Mouse (Mus musculus): ENCODE measurements around the gene Otof. TPM values are rescaled to one million over a fixed set of nuclear protein-coding genes. Genes with fewer than 3 reads are reported as not detected.
A peak's percentile ranks its signal among the peaks of the same experiment; 100 is the strongest.

Otof gene
- polyA plus RNA-seq, 1 experiment from 2014 or later: not detected

DNA sequence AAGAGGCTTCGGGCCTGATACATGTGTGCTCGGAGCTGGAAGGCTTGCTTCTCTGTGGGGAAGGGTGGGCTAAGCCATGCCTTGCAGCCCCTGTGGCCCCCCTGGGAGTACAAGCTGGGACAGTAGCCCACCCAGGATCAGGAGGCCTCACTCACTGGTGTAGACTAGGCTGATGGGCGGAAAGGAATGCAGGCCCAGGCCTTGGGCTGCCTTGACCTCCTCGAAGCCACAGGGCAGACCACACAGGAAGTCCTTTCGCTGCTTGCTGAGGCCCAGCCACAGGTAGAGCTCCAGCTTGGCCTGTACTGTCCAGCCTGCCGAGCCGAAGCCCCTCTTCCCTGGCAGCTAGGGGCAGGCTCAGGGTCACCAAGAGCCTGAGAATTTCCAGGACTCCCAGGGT is 78.9 kb downstream of the Otof start:
- no peak overlapping the region for H3K4me3 ChIP-seq (replicated peaks)
- no peaks in the 10 kb centered on the region for H3K27me3 ChIP-seq
- no peak overlapping the region for H3K9ac ChIP-seq
- H3K36me3 ChIP-seq (replicated peaks): no peaks in the 10 kb centered on the region
- ATAC-seq (ENCODE audit: insufficient read depth): no peak
- no peaks in the 10 kb centered on the region for H3K4me1 ChIP-seq (replicated peaks)
- H3K9me3 ChIP-seq (replicated peaks): no peaks in the 10 kb centered on the region
- no peak overlapping the region for H3K4me2 ChIP-seq
- 30% methylated on average over 7 of the region's 7 CpGs for WGBS (ENCODE audit: insufficient replicate concordance)
- no peak overlapping the region for H3K27ac ChIP-seq (replicated peaks)

DNA sequence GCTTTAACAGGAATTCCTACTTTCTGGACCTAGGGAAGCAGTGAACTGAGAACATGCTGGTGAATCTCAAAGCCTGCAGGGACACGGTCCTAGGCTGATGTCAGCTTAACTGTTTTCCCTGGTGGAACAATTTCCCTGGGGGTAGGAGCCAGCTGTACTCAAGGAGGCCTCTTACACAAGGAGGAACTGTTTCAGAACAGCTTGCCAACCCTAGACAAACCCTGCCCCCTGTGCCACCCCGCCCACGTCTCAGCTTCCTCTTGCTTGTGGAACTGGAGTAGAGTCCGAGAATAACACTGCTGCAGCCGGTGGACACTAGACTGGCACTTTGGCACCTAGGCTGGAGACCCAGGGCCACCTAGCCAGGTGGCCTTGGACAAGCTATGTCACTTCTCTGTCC is 92.3 kb downstream of the Otof start:
- Histone ChIP-seq H3K4me3 (replicated peaks) (no peak overlapping the region), H3K9me3 (replicated peaks) (no peaks in the 10 kb centered on the region), H3K36me3 (replicated peaks) (no peaks in the 10 kb centered on the region), H3K27ac (replicated peaks) (no peak overlapping the region), H3K4me2 (no peak overlapping the region), H3K4me1 (replicated peaks) (0 out of 2 replicates have a peak, but pooled peaks cover 3% of the 10 kb centered on the region), H3K27me3 (no peaks in the 10 kb centered on the region), H3K9ac (no peak overlapping the region)
- ATAC-seq (ENCODE audit: insufficient read depth): no peak
- WGBS (ENCODE audit: insufficient replicate concordance): 21% methylated on average over 5 of the region's 5 CpGs

DNA sequence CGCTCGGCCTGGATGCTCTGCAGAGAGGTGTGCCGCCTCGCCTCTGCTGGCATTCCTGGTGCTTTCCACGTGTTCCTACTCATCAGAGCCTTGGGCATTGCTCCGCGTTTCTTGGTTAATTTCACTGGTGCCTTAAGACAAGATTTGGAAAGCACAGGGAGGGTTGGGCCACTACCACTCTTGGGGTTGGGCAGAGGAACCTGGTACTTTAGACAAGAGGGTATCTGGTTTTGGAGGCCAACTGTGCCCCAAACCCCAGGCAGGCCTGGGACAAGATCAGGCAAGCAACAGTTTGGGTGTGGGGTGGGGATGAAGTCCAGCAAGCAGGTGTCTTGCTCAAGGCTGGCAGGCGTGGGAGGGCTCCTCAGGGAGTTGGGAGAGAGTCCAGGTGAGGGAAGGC is 94.3 kb downstream of the Otof start:
- 62% methylated on average over 8 of the region's 8 CpGs for WGBS (ENCODE audit: insufficient replicate concordance)
- no peak overlapping the region for H3K4me3 ChIP-seq (replicated peaks)
- no peak overlapping the region for H3K9ac ChIP-seq
- H3K27me3 ChIP-seq: no peaks in the 10 kb centered on the region
- no peaks in the 10 kb centered on the region for H3K36me3 ChIP-seq (replicated peaks)
- H3K27ac ChIP-seq (replicated peaks): no peak overlapping the region
- H3K4me2 ChIP-seq: no peak overlapping the region
- H3K9me3 ChIP-seq (replicated peaks): no peaks in the 10 kb centered on the region
- no peak for ATAC-seq (ENCODE audit: insufficient read depth)
- H3K4me1 ChIP-seq (replicated peaks): 0 out of 2 replicates have a peak, but pooled peaks cover 3% of the 10 kb centered on the region

DNA sequence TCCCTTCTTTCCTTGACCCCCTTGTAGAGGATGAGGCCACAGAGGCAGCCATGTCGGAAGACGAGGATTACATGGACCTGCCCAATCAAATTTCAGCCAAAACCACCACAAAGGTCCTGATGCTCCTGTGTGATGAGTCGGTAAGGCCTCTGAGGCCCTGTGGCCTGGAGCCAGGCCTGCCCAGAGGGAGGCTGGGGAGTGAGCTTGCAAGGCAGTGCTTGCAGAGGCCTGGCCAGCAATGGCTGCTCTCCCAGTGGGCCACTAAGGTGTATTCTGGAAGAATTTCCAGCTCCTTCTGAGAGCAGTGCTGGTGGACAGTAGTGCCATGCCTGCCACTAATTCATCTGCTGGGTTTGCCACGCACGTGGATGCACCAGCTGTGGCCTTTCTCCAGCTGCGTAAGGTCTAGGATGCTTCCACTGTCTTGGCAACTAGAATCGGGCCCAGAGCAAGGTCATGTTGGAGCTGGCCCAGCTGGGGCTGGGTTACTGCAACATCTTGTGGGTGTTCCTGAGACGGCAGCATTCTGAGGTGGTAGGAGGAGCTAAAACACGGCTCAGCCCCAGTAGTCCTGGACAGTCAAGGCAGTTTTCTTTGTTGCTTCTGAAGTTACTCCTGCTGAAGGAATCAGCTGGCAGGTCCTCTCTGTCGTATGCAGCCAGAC is 103.2 kb downstream of the Otof start:
- no peaks in the 10 kb centered on the region for H3K36me3 ChIP-seq (replicated peaks)
- H3K9ac ChIP-seq: no peak overlapping the region
- WGBS (ENCODE audit: insufficient replicate concordance): 70% methylated on average over 10 of the region's 10 CpGs

DNA sequence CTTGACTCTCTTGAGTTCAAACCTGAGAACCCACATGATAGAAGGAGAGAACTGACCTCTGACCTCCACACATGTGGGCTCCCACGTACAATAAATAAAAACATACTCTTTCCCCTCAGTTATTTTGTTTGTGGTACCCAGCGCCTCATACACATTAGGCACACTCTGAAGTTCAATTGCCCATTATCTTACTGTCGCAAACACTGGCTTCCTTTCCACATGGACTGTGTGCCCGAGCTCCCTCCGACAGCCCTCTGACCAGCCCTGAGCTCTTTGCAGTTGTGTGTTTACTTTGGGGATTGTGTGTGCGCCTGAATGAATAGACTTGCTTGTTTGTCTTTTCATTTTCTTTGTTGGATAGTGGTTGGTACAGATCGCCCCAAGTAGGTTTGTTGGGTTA is 105.1 kb downstream of the Otof start:
- H3K4me1 ChIP-seq (replicated peaks): no peaks in the 10 kb centered on the region
- no peak overlapping the region for H3K9ac ChIP-seq
- no peak overlapping the region for H3K27ac ChIP-seq (replicated peaks)
- H3K4me2 ChIP-seq: no peak overlapping the region
- H3K36me3 ChIP-seq (replicated peaks): no peaks in the 10 kb centered on the region
- H3K4me3 ChIP-seq (replicated peaks): no peak overlapping the region
- no peak for ATAC-seq (ENCODE audit: insufficient read depth)
- 58% methylated on average over 7 of the region's 7 CpGs for WGBS (ENCODE audit: insufficient replicate concordance)
- H3K27me3 ChIP-seq: no peaks in the 10 kb centered on the region
- H3K9me3 ChIP-seq (replicated peaks): no peaks in the 10 kb centered on the region

More for the DNA sequence above, 103.2 kb downstream of the Otof start:
- no peak for ATAC-seq (ENCODE audit: insufficient read depth)
- no peaks in the 10 kb centered on the region for H3K27me3 ChIP-seq
- no peak overlapping the region for H3K27ac ChIP-seq (replicated peaks)
- no peak overlapping the region for H3K4me3 ChIP-seq (replicated peaks)
- no peaks in the 10 kb centered on the region for H3K9me3 ChIP-seq (replicated peaks)
- no peaks in the 10 kb centered on the region for H3K4me1 ChIP-seq (replicated peaks)
- H3K4me2 ChIP-seq: no peak overlapping the region

DNA sequence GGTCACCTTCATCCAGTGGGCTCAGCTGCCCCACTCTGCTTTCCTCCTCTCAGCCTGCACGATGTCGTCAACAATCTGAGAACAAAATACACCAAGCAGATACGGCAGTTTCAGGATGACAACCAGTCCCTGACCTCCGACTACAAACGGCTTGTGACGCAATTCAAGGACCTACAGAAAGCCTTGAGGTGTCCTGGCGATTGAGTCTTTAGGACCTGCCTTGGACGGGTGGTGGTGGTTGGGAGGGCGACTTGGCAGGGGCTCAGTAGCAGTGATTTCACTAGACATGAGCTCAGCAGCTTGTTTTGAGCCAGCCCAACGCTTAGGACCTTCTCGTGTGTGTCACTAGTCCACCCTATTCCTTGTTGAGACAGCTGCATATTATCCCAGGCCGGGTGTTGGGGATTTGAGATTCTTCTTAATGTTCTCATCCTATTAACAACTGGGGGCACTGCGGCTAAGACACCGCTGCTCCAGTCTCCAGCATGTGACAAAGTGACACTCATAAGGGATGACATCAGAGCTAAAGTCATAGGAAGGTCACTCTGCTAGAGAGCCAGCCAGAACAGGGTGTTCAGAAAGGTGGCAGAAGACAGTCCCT is 106.1 kb downstream of the Otof start:
- ATAC-seq (ENCODE audit: insufficient read depth): no peak
- no peak overlapping the region for H3K27ac ChIP-seq (replicated peaks)
- H3K9ac ChIP-seq: no peak overlapping the region
- WGBS (ENCODE audit: insufficient replicate concordance): 67% methylated on average over 14 of the region's 14 CpGs
- no peaks in the 10 kb centered on the region for H3K27me3 ChIP-seq
- H3K36me3 ChIP-seq (replicated peaks): no peaks in the 10 kb centered on the region
- H3K4me2 ChIP-seq: no peak overlapping the region
- H3K4me1 ChIP-seq (replicated peaks): no peaks in the 10 kb centered on the region
- no peak overlapping the region for H3K4me3 ChIP-seq (replicated peaks)
- no peaks in the 10 kb centered on the region for H3K9me3 ChIP-seq (replicated peaks)

DNA sequence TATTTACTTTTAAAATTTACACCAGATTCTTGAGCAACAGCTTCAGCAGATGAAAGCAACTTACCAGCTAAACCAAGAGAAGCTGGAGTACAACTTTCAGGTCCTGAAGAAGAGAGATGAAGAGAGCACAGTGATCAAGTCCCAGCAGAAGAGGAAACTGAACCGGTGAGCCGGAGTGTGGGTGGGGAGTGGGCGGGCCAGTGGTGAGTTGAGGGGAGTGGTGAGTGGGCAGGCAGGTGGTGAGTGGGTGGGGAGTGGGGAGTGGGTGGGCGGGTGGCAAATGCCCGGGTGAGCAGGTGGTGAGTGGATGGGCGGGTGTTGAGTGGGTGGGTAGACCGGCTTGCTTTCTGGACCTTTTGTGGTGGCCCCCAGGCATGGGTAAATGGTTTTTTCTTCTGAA is 106.6 kb downstream of the Otof start:
- no peak overlapping the region for H3K4me2 ChIP-seq
- H3K9ac ChIP-seq: no peak overlapping the region
- WGBS (ENCODE audit: insufficient replicate concordance): 54% methylated on average over 7 of the region's 7 CpGs
- H3K27me3 ChIP-seq: no peaks in the 10 kb centered on the region
- ATAC-seq (ENCODE audit: insufficient read depth): no peak
- H3K36me3 ChIP-seq (replicated peaks): no peaks in the 10 kb centered on the region
- no peak overlapping the region for H3K4me3 ChIP-seq (replicated peaks)
- H3K9me3 ChIP-seq (replicated peaks): no peaks in the 10 kb centered on the region
- no peak overlapping the region for H3K27ac ChIP-seq (replicated peaks)
- H3K4me1 ChIP-seq (replicated peaks): no peaks in the 10 kb centered on the region

DNA sequence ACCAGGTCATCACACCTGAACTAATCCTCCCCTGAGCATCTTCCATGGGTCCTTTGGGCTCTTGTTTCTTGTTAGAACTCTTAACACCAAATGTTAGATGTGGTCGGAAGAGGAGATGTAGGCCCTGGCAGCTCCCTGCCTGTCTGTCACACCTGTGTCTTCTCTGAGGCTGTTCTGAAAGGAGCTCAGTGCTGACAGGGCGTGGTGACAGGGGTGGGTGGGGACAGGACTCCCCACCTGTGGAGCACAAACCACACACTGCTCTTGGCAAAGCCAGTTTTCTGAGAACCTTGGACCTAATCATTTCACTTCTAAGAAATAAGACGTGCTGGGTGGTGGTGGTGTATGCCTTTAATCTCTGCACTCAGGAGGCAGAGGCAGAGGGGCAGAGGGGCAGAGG is 108.1 kb downstream of the Otof start:
- H3K4me1 ChIP-seq (replicated peaks): no peaks in the 10 kb centered on the region
- H3K27me3 ChIP-seq: no peaks in the 10 kb centered on the region
- WGBS (ENCODE audit: insufficient replicate concordance): 45% methylated on average over 3 of the region's 3 CpGs
- no peaks in the 10 kb centered on the region for H3K9me3 ChIP-seq (replicated peaks)
- H3K4me3 ChIP-seq (replicated peaks): no peak overlapping the region
- no peaks in the 10 kb centered on the region for H3K36me3 ChIP-seq (replicated peaks)
- no peak overlapping the region for H3K4me2 ChIP-seq
- no peak for ATAC-seq (ENCODE audit: insufficient read depth)
- H3K27ac ChIP-seq (replicated peaks): no peak overlapping the region
- H3K9ac ChIP-seq: no peak overlapping the region

DNA sequence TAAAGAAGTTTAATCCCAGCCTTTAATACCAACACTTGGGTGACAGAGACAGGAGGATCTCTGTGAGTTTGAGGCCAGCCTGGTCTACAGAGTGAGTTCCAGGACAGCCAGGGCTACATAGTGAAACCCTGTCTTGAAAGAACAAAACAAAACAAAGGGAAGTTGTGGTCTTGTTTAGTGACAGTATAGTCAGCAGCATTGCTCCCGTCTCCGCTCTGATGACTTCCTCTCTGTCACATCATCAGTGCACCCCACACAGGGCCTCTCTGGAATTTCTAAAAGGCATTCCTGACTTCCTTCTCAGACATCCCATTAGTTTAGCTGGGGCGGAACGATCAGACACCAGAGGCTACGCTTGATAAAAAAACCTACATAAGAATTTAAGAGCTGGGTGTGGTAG is 117.8 kb downstream of the Otof start:
- H3K4me1 ChIP-seq (replicated peaks): no peaks in the 10 kb centered on the region; the same call in 1 of the 2 replicates
- WGBS (ENCODE audit: insufficient replicate concordance): 27% methylated on average over 5 of the region's 5 CpGs
- H3K4me3 ChIP-seq (replicated peaks): no peak overlapping the region
- no peak for ATAC-seq (ENCODE audit: insufficient read depth)
- H3K9ac ChIP-seq: no peak overlapping the region
- peaks cover 37% of the 10 kb centered on the region for H3K27me3 ChIP-seq
- H3K36me3 ChIP-seq (replicated peaks): no peaks in the 10 kb centered on the region
- H3K27ac ChIP-seq (replicated peaks): no peak overlapping the region
- H3K4me2 ChIP-seq: no peak overlapping the region
- H3K9me3 ChIP-seq (replicated peaks): no peaks in the 10 kb centered on the region

DNA sequence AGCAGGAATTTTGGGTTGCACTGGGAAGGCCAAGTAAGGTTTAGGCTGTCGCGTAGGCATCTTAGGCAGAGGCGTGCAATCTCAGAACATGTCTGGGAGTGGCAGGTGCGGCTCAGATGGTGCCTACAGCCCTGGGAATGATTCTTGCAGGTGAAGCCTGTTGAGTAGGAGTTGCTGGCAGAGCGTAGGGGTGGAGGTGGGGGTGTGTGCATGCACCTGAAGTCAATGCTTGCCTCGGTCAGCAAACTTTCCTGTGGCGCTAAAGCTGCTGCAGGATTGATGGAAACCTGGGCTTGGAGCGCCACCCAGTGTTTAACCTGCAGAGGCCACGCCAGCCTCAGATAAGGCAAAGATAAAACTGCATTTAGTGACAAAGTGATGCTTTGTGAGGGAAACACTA is 118.6 kb downstream of the Otof start:
- WGBS (ENCODE audit: insufficient replicate concordance): 8% methylated on average over 9 of the region's 9 CpGs

DNA sequence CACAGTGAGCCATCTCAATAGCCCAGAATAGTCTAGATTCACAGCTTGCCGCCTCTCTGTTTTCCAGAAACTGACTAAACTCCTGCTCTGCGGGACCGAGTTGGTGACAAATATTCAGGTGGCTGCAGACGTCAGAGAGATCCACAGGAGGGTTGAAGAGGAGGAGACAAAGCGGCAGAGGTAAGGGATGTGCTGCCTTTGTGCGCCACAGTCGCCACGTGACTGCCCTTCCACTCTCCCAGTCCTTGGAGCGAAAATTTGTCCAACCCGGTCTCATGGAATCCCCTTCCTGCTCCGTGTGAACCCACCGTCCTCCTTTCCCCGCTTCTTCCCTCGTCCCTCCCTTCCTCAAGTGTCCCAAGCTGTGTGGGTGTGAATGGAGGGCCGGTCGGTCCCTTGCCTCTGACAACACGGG is 119.1 kb downstream of the Otof start:
- H3K4me3 ChIP-seq (replicated peaks): no peak overlapping the region
- peaks cover 37% of the 10 kb centered on the region for H3K27me3 ChIP-seq
- H3K27ac ChIP-seq (replicated peaks): no peak overlapping the region
- ATAC-seq (ENCODE audit: insufficient read depth): no peak
- H3K9ac ChIP-seq: no peak overlapping the region
- peak overlapping the region; percentile 48 for H3K4me2 ChIP-seq
- WGBS (ENCODE audit: insufficient replicate concordance): 16% methylated on average over 17 of the region's 17 CpGs
- no peaks in the 10 kb centered on the region; the same call in 1 of the 2 replicates for H3K4me1 ChIP-seq (replicated peaks)
- no peaks in the 10 kb centered on the region for H3K9me3 ChIP-seq (replicated peaks)
- no peaks in the 10 kb centered on the region for H3K36me3 ChIP-seq (replicated peaks)

More for the DNA sequence above, 118.6 kb downstream of the Otof start:
- ATAC-seq (ENCODE audit: insufficient read depth): no peak
- H3K4me2 ChIP-seq: peak overlapping the region; percentile 48
- no peaks in the 10 kb centered on the region for H3K9me3 ChIP-seq (replicated peaks)
- H3K36me3 ChIP-seq (replicated peaks): no peaks in the 10 kb centered on the region
- H3K4me3 ChIP-seq (replicated peaks): no peak overlapping the region
- no peak overlapping the region for H3K27ac ChIP-seq (replicated peaks)
- peaks cover 37% of the 10 kb centered on the region for H3K27me3 ChIP-seq
- H3K4me1 ChIP-seq (replicated peaks): no peaks in the 10 kb centered on the region; the same call in 1 of the 2 replicates
- no peak overlapping the region for H3K9ac ChIP-seq
